Mouse (Mus musculus) adrenal gland (tissue): ENCODE results near the gene Pnrc2.

Experiments
- intact Hi-C: fragments of 180-260 bp; cut with DNase I; formaldehyde crosslinking; loops from one replicate; pipeline ENCODE4 v1.15.1; 2025

Gene Pnrc2

GRCm38 (mm10) chr4:135895071-135895571 lies 21.5 kb upstream of the Pnrc2 start, which contains the start of gene Cnr2:
Gene Cnr2 (plus strand): TSS chr4:135895394.
- intact Hi-C loops = no loop called here

DNA sequence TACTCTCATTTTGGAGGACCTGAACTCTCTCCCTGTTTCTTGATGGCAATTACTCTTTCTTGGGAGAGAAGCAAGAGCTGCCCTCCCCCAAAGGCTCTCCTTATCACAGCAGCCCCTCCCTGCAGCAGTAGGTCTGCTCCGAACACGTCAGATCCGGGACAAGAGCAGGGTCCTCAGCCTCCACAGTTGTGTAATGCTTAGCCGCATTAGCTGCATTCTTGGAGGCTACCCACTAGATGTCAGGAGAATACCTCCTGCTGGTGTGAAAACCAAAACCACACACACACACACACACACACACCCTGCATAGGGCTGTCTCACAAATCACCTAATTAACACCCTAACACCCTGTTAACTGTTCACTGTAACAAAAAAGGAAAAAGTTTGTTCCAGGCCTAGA lies 19.2 kb upstream of the Pnrc2 start:
- intact Hi-C loops = no loop called here

- intact Hi-C loops = loop anchor here (2.0 kb wide), 1 partner anchor 41 kb away; no protein-coding TSS in a partner anchor
These were observed 17.9 kb upstream of the Pnrc2 start for GRCm38 (mm10) chr4:135891539-135891938.

DNA sequence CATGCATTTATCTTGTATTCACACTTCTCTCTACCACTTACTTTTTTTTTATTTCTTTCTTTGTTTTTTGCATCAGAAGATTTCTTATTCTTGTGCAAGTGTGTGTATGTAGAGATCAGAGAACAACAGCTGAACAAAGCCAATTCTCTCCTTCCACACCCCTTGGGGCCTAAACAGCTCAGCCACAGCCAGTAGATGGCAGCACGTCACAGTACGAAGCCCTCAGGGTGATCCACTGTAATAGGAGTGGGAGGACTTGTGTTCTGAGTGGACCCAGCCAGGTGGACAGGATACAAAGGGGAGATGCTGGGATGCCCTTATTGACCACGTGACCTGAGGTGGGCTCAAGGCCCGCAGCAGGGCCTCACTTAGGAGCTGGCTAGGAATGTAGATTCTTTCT lies 16.2 kb upstream of the Pnrc2 start:
- intact Hi-C loops = loop anchor here (2.0 to 5.0 kb wide), 2 partner anchors 32 to 43 kb away; partner anchors contain the start of gene Fuca1

DNA sequence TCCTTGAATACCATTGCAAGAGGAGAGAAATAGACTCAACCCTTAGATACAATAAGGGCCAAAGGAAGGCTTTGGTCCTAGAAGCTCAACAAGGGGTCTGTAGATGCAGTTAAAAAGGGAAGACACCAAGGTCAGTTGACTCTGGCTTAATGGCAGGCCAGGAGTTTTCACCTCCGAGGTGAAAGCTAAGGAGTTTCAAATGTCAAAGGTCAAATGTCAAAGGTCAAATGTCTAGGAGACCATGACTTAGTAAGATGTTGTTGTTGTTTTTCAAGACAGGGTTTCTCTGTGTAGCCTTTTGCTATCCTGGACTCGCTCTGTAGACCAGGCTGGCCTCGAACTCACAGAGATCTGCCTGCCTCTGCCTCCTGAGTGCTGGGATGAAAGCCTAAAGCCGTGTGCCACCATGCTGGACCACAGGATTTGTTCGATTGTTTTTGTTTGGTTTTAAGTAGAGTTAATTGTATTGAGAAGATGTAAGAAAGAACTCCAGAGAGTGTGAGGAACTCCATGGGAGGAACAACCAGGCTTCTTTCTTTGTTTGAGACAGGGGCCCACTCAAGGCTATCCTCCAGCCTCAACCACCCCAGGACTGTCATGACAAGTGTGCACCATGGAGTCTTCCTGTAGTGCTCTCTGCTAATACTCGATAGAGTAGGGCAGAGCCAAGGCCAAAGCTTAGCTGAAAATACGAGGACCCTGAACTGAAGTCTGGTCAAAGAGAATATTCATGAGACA lies 15.7 kb upstream of the Pnrc2 start:
- intact Hi-C loops = loop anchor here (5.0 kb wide), 1 partner anchor 33 kb away; the partner anchor contains the start of gene Fuca1

- intact Hi-C loops = loop anchor here (5.0 kb wide), 1 partner anchor 34 kb away; the partner anchor contains the start of gene Fuca1
These were observed 14.9 kb upstream of the Pnrc2 start for GRCm38 (mm10) chr4:135888448-135889057.

DNA sequence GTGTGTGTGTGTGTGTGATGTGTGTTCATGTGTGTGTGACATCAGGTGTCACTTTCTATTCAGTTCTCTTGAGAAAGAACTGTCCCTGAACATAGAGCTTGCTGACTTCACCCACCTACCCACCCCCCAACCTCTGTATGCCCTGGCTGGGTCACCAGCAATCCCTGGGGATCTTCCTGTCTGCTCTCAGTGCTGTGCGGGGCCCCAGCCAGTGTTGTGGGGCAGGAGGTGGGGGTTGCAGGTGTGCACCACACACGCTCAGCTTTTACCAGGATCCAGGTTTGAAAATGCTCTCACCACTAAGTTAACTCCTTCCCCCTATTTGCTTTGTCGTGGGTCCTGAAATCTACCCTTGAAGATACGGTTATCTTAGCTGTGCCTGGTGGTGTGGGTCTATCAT lies 12.5 kb upstream of the Pnrc2 start:
- intact Hi-C loops = loop anchor here (5.0 kb wide), 1 partner anchor 36 kb away; the partner anchor contains the start of gene Fuca1

DNA sequence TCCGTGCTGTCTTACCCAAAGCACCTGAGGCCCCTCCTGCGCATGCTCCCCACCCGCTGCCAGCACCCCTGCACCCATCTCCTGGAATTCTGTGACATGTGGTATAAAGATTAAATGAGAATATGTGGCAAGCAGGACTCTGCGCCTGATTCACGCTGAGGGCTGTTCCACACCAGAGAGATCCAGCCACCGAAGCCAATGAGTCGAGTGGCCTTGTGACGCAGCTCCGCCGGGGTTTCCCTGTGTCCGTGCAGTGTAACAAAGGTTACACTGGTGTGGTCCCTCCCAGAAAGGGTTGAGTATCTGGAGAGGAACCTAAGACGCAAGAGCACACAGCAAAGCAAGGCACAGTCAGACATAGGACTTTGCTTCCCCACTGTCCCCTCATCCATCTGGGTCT lies 12.0 kb upstream of the Pnrc2 start:
- intact Hi-C loops = loop anchor here (5.0 kb wide), 1 partner anchor 37 kb away; the partner anchor contains the start of gene Fuca1

- intact Hi-C loops = loop anchor here (5.0 kb wide), 1 partner anchor 67 kb away; no protein-coding TSS in a partner anchor
These were observed 10.9 kb upstream of the Pnrc2 start for GRCm38 (mm10) chr4:135884531-135884930.

- intact Hi-C loops = loop anchor here (5.0 kb wide), 1 partner anchor 67 kb away; no protein-coding TSS in a partner anchor
These were observed 10.3 kb upstream of the Pnrc2 start for GRCm38 (mm10) chr4:135883881-135884516.

DNA sequence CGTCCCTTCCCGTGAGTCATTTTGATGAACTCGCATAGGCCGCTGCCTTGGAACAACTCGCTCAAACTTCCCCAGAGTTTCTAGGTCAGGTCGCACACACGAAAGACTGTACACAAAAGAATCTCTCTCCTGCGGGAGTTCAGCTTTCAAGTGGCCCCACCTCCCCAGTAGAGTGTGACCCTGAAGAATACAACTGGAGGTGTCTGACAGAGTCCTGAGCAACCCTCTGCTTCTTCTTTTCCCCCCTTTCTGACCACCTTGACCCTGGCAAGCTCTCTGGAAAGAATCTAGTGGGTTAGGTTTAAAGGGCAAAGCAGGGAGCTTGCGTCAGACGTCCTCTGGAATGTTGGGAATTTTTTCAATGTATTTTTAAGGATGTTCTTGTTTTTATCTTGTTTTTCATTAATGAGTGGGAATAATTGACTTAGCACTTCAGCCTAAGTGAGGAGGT lies 9.8 kb upstream of the Pnrc2 start:
- intact Hi-C loops = loop anchor here (5.0 kb wide), 1 partner anchor 66 kb away; no protein-coding TSS in a partner anchor

GRCm38 (mm10) chr4:135882023-135882422 lies 8.4 kb upstream of the Pnrc2 start:
- intact Hi-C loops = loop anchor here (5.0 kb wide), 1 partner anchor 65 kb away; no protein-coding TSS in a partner anchor

GRCm38 (mm10) chr4:135880576-135880975 lies 6.9 kb upstream of the Pnrc2 start:
- intact Hi-C loops = loop anchor here (5.0 kb wide), 1 partner anchor 63 kb away; no protein-coding TSS in a partner anchor

GRCm38 (mm10) chr4:135880018-135880417 lies 6.4 kb upstream of the Pnrc2 start:
- intact Hi-C loops = loop anchor here (5.0 kb wide), 1 partner anchor 63 kb away; no protein-coding TSS in a partner anchor

DNA sequence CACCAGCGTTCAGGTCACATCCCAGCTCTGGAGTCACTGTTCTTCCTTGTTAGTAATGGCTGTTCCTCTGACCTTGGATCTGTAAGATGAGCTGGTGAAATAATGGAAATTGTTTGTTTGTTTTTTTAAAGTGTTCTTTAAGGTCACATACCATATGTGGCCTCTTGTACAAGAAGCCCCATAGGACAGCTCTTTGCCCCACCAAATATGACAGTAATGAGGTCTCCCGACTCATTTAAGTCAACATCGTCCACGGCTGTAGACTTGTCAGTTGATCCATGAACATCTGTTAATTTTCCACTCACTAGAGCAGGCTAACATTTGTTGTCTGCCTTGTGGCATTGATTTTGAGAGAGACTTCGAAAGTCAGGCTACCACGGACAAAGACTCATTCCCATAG lies 5.4 kb upstream of the Pnrc2 start:
- intact Hi-C loops = no loop called here

DNA sequence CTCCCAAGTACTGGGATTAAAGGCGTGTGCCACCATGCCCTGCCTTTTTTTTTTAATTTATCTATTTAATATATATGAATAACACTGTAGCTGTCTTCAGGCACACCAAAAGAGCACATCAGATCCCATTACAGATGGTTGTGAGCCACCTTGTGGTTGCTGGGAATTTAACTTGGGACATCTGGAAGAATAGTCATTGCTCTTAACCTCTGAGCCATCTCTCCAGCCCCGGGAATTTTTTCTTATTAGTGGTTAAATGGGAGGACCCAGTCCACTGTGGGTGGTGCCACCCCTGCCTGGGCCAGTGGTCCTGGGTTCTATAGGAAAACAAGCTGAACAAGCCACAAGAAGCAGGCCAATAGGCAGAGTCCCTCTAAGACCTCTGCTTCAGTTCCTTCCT lies 4.1 kb upstream of the Pnrc2 start:
- intact Hi-C loops = loop anchor here (2.0 kb wide), 1 partner anchor 77 kb away; no protein-coding TSS in a partner anchor

- intact Hi-C loops = loop anchor here (2.0 kb wide), 1 partner anchor 76 kb away; no protein-coding TSS in a partner anchor
These were observed 3.0 kb upstream of the Pnrc2 start for GRCm38 (mm10) chr4:135876583-135877020.

DNA sequence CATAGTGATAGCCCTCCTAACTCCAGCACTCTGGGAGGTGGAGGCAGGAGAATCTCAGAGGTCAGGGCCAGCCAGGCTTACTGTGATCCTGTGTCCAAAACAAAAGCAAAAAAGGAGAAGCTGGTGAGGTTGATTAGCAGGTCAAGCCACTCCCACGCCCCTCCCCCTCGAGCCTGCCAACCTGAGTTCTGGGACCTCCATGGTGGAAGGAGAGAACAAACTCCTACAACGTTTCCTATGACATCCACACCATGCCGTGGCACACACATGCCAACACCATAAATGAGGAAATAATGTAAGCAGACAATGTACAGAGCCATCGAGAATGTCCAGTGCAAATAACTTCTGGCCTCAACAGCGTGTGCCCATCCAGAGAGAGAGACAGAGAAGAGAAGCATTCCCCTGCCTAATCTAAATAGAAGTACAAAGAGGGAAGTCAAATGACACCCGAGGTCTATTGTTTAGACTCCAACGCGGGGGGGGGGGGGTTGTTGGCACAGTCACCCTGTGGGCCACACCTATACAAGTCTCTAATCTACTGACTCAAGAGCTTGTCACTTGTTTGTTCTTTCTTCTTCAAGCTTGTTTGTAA lies 2.4 kb upstream of the Pnrc2 start:
- intact Hi-C loops = loop anchor here (2.0 kb wide), 1 partner anchor 75 kb away; no protein-coding TSS in a partner anchor

DNA sequence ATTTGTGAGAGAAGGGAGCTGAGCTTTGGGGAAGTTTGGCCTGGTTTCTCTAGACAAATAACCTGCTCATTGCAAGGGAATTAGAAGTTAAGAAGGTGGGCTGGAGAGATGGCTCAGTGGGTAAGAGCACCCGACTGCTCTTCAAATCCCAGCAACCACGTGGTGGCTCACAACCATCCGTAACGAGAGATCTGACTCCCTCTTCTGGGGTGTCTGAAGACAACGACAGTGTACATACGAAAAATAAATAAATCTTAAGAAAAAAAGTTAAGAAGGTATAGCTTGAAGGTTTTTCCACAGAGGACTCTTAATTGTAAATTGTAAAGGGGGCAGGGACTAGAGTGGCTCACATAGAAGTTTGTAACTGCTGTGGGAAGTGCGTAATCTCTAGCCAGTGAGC lies 1.9 kb upstream of the Pnrc2 start:
- intact Hi-C loops = no loop called here
